Comparison of ENCODE assay signal across 9 mouse cellular contexts in the genomic region with DNA sequence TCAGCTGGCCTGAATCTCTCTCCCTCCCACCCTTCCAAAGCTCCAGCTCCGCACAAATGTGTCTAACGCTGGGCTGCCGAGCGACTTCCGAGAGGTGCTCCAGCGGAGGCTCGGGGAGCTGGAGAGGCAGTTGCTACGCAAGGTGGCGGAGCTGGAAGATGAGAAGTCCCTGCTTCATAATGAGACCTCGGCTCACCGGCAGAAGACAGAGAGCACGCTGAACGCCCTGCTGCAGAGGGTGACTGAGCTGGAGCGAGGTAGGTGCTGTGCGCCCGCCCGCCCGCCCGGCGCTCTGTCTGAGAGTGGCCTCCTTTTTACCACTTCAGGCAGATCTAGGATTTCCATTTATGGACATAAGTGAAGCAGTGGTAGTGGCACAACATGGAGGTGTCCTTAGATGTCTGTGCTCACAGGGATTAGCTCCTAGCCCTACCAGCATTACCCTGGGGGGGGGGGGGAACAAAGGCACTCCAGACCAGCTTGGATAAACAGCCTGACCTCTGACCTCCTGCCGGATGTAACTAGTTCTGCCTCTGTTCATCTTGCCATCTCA. TPM values are rescaled to one million over a fixed set of nuclear protein-coding genes. Genes with fewer than 3 reads are reported as not detected.
DNase-seq lines count a peak whose midpoint lies in the region; ATAC-seq lines count a peak whose summit lies in the region.
"Had no signal": no experiment of that assay in that cellular context is flagged by ENCODE, and none has a peak within 500 bp of the region (broad histone marks: within the 10 kb centered on the region; RNA-seq: fewer than 3 reads in every experiment).

No protein-coding gene starts in this region.

- H3K27me3 ChIP-seq in embryonic facial prominence, embryonic 11.5 days (ENCODE audit: control insufficient read depth, insufficient read depth, low read length), result peaks cover 24% of the 10 kb centered on the region
- peaks cover 5% of the 10 kb centered on the region for H3K27me3 ChIP-seq in hindbrain, embryonic 16.5 days (replicated peaks; ENCODE audit: control insufficient read depth, insufficient read depth, low read length)
- H3K27me3 ChIP-seq in neural tube, embryonic 14.5 days (ENCODE audit: control insufficient read depth, insufficient read depth, low read length), result 0 out of 2 replicates have a peak, but pooled peaks cover 7% of the 10 kb centered on the region

- H3K4me1 ChIP-seq in embryonic facial prominence, embryonic 11.5 days (ENCODE audit: control insufficient read depth, insufficient read depth, low read length), result no peaks in the 10 kb centered on the region
- H3K4me1 ChIP-seq in hindbrain, embryonic 16.5 days (ENCODE audit: control insufficient read depth, insufficient read depth, low read depth, low read length), result peaks cover 8% of the 10 kb centered on the region; the same call in 1 of the 2 replicates
- H3K4me1 ChIP-seq in neural tube, embryonic 14.5 days (ENCODE audit: control insufficient read depth, insufficient read depth, low read length), result peaks cover 12% of the 10 kb centered on the region

- H3K9ac ChIP-seq in embryonic facial prominence, embryonic 11.5 days (replicated peaks; ENCODE audit: low read length), result no peak overlapping the region
- H3K9ac ChIP-seq in hindbrain, embryonic 16.5 days (ENCODE audit: low read depth, low read length), result peak overlapping the region; percentile 49
- H3K9ac ChIP-seq in neural tube, embryonic 14.5 days (replicated peaks; ENCODE audit: low read depth, low read length), result peak overlapping the region; percentile 17; the same call in 1 of the 2 replicates
- H3K9ac ChIP-seq: liver, embryonic 13.5 days had no signal

- DNase-seq in kidney, postnatal 4 days, result peak; percentile 26 to 33
- DNase-seq in kidney, adult 9 months, result no peak
- peak; percentile 62 for DNase-seq in embryonic facial prominence, embryonic 11.5 days (ENCODE audit: low spot score)
- no peak for DNase-seq in ovary, postnatal 10 days (ENCODE audit: low spot score)
- DNase-seq: liver, embryonic 13.5 days had no signal

- no peak overlapping the region for H3K27ac ChIP-seq in embryonic facial prominence, embryonic 11.5 days (replicated peaks; ENCODE audit: low read depth, low read length)
- no peak overlapping the region for H3K27ac ChIP-seq in hindbrain, embryonic 16.5 days (ENCODE audit: low read depth, low read length)
- no peak overlapping the region for H3K27ac ChIP-seq in neural tube, embryonic 14.5 days (ENCODE audit: low read depth, low read length)
- H3K27ac ChIP-seq: liver, embryonic 13.5 days had no signal

- H3K9me3 ChIP-seq in embryonic facial prominence, embryonic 11.5 days (replicated peaks; ENCODE audit: control insufficient read depth, low read length), result no peaks in the 10 kb centered on the region
- H3K9me3 ChIP-seq in hindbrain, embryonic 16.5 days (ENCODE audit: control insufficient read depth, low read length), result no peaks in the 10 kb centered on the region
- H3K9me3 ChIP-seq in neural tube, embryonic 14.5 days (ENCODE audit: control insufficient read depth, low read length), result no peaks in the 10 kb centered on the region
- H3K9me3 ChIP-seq: liver, embryonic 13.5 days had no signal

- no peak for ATAC-seq in embryonic facial prominence, embryonic 11.5 days (replicated peaks; ENCODE audit: insufficient number of reproducible peaks, low FRiP score, low TSS enrichment, low read depth)
- no peak for ATAC-seq in hindbrain, embryonic 16.5 days
- ATAC-seq in neural tube, embryonic 14.5 days (ENCODE audit: low read depth), result no peak
- ATAC-seq in erythroblast, adult 5-6 weeks (replicated peaks; ENCODE audit: low FRiP score, poor library complexity, severe bottlenecking), result no peak
- ATAC-seq in inflammation-experienced regulatory T-cells, adult 6 months, result no peak

- no peaks in the 10 kb centered on the region for H3K36me3 ChIP-seq in embryonic facial prominence, embryonic 11.5 days (replicated peaks; ENCODE audit: control insufficient read depth, insufficient read depth, low read depth, low read length)
- no peaks in the 10 kb centered on the region for H3K36me3 ChIP-seq in hindbrain, embryonic 16.5 days (ENCODE audit: control insufficient read depth, insufficient read depth, low read length)
- no peaks in the 10 kb centered on the region for H3K36me3 ChIP-seq in neural tube, embryonic 14.5 days (ENCODE audit: control insufficient read depth, insufficient read depth, low read length)
- H3K36me3 ChIP-seq: liver, embryonic 13.5 days had no signal

- H3K4me3 ChIP-seq in embryonic facial prominence, embryonic 11.5 days (ENCODE audit: low read depth, low read length), result peak overlapping the region; percentile 11
- peak overlapping the region; percentile 50 for H3K4me3 ChIP-seq in hindbrain, embryonic 16.5 days (ENCODE audit: low read length)
- H3K4me3 ChIP-seq in neural tube, embryonic 14.5 days (ENCODE audit: low read depth, low read length), result peak overlapping the region; percentile 50
- H3K4me3 ChIP-seq: liver, embryonic 13.5 days had no signal

- peak overlapping the region; percentile 36 for H3K4me2 ChIP-seq in embryonic facial prominence, embryonic 11.5 days (ENCODE audit: low read depth, low read length)
- H3K4me2 ChIP-seq in hindbrain, embryonic 16.5 days (ENCODE audit: low read length), result peak overlapping the region; percentile 77
- peak overlapping the region; percentile 58 for H3K4me2 ChIP-seq in neural tube, embryonic 14.5 days (ENCODE audit: low read depth, low read length)
- H3K4me2 ChIP-seq: liver, embryonic 13.5 days had no signal

- WGBS in embryonic facial prominence, embryonic 11.5 days, result 2% methylated on average over 21 of the region's 21 CpGs
- 1% methylated on average over 21 of the region's 21 CpGs for WGBS in hindbrain, embryonic 16.5 days
- 0% methylated on average over 21 of the region's 21 CpGs for whole genome bisulfite sequencing in neural tube, embryonic 14.5 days

RNA-seq across cellular contexts. Expression of a gene that starts 2.5 kb away (rescaled TPM):
- 0.67 and 1.4 TPM in 2 replicates for polyA plus RNA-seq in embryonic facial prominence, embryonic 11.5 days (2014; fragmentation: Nextera tagmentation; extraction: Ambion mirVana)
- 6.6 TPM in 2 replicates for polyA plus RNA-seq in hindbrain, embryonic 16.5 days (2015; fragmentation: Nextera tagmentation; extraction: Ambion mirVana)
- 16.7 and 18.1 TPM in 2 replicates for polyA plus RNA-seq in neural tube, embryonic 14.5 days (2014; fragmentation: Nextera tagmentation; extraction: Ambion mirVana)
- total RNA-seq in erythroblast, adult 5-6 weeks (2015; ENCODE audit: low replicate concordance), result not detected in 2 replicates
- not detected in 2 replicates for total RNA-seq in erythroblast, adult 5-6 weeks (2017; ENCODE audit: low replicate concordance)
- not detected for polyA plus RNA-seq in inflammation-experienced regulatory T-cells, adult 6 months (2017; shearing (Covaris generic))

Comparison
In these comparisons a context has a peak if more than half of its experiments do, and no peak if none do; other contexts are left out.
1. DNase-seq: peak in kidney, postnatal 4 days (2 of 2) and embryonic facial prominence, embryonic 11.5 days (single experiment); none in kidney, adult 9 months (single experiment) and ovary, postnatal 10 days (single experiment).
2. Peak in every context shown above with its lines, with median percentiles within 50 percentile points of each other: H3K4me2 ChIP-seq and H3K4me3 ChIP-seq.